Mouse (Mus musculus) embryonic stem cell, embryonic (primary cell): ENCODE data around the gene Fgfr2.

Experiments
- CTCF ChIA-PET, 4 experiments: fragments of 300-600 bp in 2 of 4; fragments of 350-600 bp in 2 of 4; sonication (Branson Sonifier 250); formaldehyde crosslinking; loops; one replicate each; lab custom pipeline; 2022; ENCODE audit warnings: inconsistent platforms in 2 of 4; lab: Charles Lee
- POLR2A ChIA-PET, 4 experiments: fragments of 300-600 bp in 2 of 4; fragments of 350-600 bp in 2 of 4; sonication (Branson Sonifier 250); formaldehyde crosslinking; loops; one replicate each; lab custom pipeline; 2022; ENCODE audit warnings: antibody characterized with exemption in 4 of 4, inconsistent platforms in 1 of 4; lab: Charles Lee

Fgfr2 gene

DNA sequence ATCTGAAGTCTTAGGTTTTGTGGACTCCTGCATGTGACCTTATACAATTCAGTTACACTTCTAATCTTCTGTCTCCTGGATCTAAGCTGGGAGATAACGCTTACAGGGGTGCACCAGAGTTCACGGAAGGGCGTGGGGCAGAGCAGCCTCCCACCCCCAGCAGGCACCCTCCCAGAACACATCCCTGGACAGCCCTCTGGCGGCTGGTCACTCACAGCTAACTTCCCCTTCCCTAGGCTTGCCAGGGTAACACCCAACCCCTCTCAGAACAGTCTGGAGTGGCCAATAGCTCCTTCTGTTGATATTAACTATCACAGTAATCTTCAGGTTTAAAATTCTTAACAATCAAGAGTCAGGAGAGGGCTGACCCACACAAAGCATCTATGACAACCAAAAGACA is 75.9 kb downstream of the Fgfr2 start:
- POLR2A ChIA-PET: interaction anchor here in 2 of 4 experiments (0.5 to 5.2 kb wide), 11 partner anchors 10 to 72 kb away, joined by 3 to 23 read pairs (median 5); no protein-coding TSS in a partner anchor

DNA sequence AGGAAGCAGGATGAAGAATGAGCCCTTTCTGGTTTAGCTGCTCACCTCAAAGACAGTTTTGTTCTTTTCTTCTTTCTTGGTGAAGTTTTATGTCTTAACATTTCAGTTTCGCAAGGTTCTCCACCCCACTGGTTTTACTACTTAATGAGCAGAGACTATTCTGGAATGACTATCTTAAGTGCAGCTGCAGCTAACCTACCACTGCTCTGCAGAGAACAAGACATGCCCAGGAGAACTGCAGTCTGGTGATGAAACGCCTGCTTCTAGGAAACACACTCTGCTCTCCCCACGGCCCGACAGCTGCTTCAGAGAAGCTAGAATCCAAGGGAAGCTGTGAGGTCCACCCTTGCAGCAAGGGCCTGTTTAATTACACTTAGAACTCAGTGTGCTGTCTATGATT is 78.4 kb downstream of the Fgfr2 start:
- ChIA-PET POLR2A (interaction anchor here in 2 of 4 experiments (0.5 to 5.2 kb wide), 11 partner anchors 8 to 79 kb away, joined by 3 to 23 read pairs (median 4); partner anchors contain the start of gene Ctbp2 (in 1 of the 2)), CTCF (interaction anchor here in 2 of 4 experiments (1.0 to 1.9 kb wide), 3 partner anchors 9 to 18 kb away, joined by 3 to 10 read pairs (median 4); no protein-coding TSS in a partner anchor)

More for the DNA sequence above, 75.9 kb downstream of the Fgfr2 start:
- CTCF ChIA-PET: interaction anchor here in 1 of 4 experiments (1.0 kb wide), 1 partner anchor 15 kb away, joined by 3 read pairs; no protein-coding TSS in a partner anchor

GRCm38 (mm10) chr7:133041784-133042183 is 81.4 kb downstream of the Fgfr2 start:
- POLR2A ChIA-PET: interaction anchor here in 2 of 4 experiments (0.8 to 1.6 kb wide), 8 partner anchors 9 to 71 kb away, joined by 3 to 6 read pairs (median 4); no protein-coding TSS in a partner anchor
- CTCF ChIA-PET: interaction anchor here in 3 of 4 experiments (0.8 to 1.7 kb wide), 5 partner anchors 9 to 73 kb away, joined by 3 to 5 read pairs (median 3); no protein-coding TSS in a partner anchor

GRCm38 (mm10) chr7:133040688-133041345 is 82.3 kb downstream of the Fgfr2 start:
- ChIA-PET CTCF (interaction anchor here in 3 of 4 experiments (0.6 to 1.7 kb wide), 12 partner anchors 8 to 497 kb away, joined by 3 to 6 read pairs (median 3); no protein-coding TSS in a partner anchor), POLR2A (interaction anchor here (0.6 to 1.5 kb wide), 22 partner anchors 8 to 1082 kb away, joined by 3 to 7 read pairs (median 3); partner anchors contain the start of gene Edrf1 (in 1 of the 4))

- CTCF ChIA-PET: no interaction called here
- POLR2A ChIA-PET: interaction anchor here in 2 of 4 experiments (0.6 to 1.5 kb wide), 6 partner anchors 14 to 86 kb away, joined by 3 to 6 read pairs (median 3); partner anchors contain the start of gene Fgfr2 (in 1 of the 2)
Measured at GRCm38 (mm10) chr7:133039556-133040255, 83.4 kb downstream of the Fgfr2 start.

DNA sequence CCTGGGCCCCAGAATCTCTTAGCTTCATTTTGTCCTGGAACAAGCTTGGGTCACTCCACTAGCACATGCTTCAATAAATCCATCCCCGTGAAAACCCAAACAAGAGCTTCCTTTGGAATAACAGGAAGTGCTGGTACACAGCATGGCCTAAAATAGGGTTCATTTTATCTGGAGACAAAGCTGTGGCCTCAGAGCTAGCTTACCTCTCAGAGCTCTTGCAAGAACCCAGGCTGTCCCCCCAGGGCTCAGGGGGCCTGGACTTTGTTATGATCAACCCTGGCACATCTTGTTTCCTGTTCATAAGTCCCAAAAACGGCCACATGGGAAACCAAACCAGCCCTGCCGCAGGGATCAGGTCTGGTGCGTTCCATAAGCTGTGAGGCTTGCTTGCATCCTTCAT is 85.5 kb downstream of the Fgfr2 start:
- CTCF ChIA-PET: interaction anchor here in 2 of 4 experiments (0.5 kb wide), 2 partner anchors 8 to 99 kb away, joined by 3 to 4 read pairs; no protein-coding TSS in a partner anchor
- POLR2A ChIA-PET: interaction anchor here in 2 of 4 experiments (0.9 to 4.1 kb wide), 12 partner anchors 8 to 61 kb away, joined by 3 to 28 read pairs (median 4); no protein-coding TSS in a partner anchor

DNA sequence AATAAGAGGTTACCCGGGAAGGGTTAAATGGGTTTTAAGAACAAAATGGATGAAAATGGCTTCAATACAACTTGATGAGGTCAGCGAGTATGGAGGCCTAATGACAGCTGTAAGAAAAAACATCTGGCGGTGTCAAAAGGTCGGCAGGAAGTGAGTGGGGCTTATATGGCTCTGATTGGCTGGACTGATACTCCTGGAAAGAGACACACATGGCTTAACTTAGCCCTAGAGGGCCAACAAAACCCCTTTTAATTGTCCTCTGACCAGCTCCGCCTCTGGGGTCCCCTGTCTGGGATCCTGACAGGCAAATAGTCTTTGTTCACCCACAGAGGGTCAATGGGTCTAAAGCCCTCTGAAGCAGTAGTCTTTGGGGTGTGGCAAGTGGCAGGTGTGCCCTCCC is 85.9 kb downstream of the Fgfr2 start:
- CTCF ChIA-PET: interaction anchor here in 1 of 4 experiments (0.5 kb wide), 1 partner anchor 7 kb away, joined by 4 read pairs; no protein-coding TSS in a partner anchor
- POLR2A ChIA-PET: interaction anchor here in 2 of 4 experiments (0.9 to 4.1 kb wide), 12 partner anchors 8 to 61 kb away, joined by 3 to 28 read pairs (median 5); no protein-coding TSS in a partner anchor

- CTCF ChIA-PET: interaction anchor here in 2 of 4 experiments (0.6 to 1.3 kb wide), 3 partner anchors 19 to 98 kb away, joined by 3 read pairs; no protein-coding TSS in a partner anchor
- POLR2A ChIA-PET: interaction anchor here in 2 of 4 experiments (0.7 to 4.1 kb wide), 21 partner anchors 9 to 601 kb away, joined by 3 to 28 read pairs (median 3); partner anchors contain the start of genes Edrf1 (in 1 of the 2) and Fgfr2 (in 1 of the 2)
Measured at GRCm38 (mm10) chr7:133035901-133036300, 87.2 kb downstream of the Fgfr2 start.

GRCm38 (mm10) chr7:133032589-133033203 is 90.5 kb downstream of the Fgfr2 start:
- CTCF ChIA-PET: interaction anchor here (0.5 to 1.7 kb wide), 18 partner anchors 8 to 446 kb away, joined by 3 to 9 read pairs (median 3); no protein-coding TSS in a partner anchor
- POLR2A ChIA-PET: interaction anchor here in 2 of 4 experiments (0.6 to 1.8 kb wide), 5 partner anchors 9 to 278 kb away, joined by 3 to 5 read pairs (median 4); no protein-coding TSS in a partner anchor

- ChIA-PET POLR2A (interaction anchor here in 3 of 4 experiments (0.5 to 2.0 kb wide), 20 partner anchors 8 to 91 kb away, joined by 3 to 19 read pairs (median 4); no protein-coding TSS in a partner anchor), CTCF (interaction anchor here in 2 of 4 experiments (0.7 to 1.4 kb wide), 3 partner anchors 8 to 33 kb away, joined by 3 to 4 read pairs (median 4); no protein-coding TSS in a partner anchor)
Measured at GRCm38 (mm10) chr7:133029496-133030047, 93.6 kb downstream of the Fgfr2 start.

DNA sequence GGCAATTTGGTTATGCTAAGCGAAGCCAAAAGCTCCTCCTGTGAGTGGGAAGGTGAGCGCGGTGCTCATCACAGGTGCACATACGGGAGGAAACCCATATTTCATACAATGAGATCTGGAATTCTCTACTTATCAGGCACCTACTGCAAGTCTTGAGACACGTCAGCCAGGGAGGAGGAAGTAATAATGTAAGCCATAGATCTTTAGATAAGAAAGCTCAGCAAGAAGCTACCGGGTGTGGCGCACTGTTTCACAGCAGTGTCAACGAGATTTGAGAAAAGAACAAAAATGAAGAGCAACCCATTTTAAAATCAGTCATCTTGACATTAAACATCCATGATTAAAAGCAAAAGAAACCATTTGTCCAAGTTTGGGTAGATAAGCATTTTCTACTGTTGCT is 94.1 kb downstream of the Fgfr2 start:
- ChIA-PET POLR2A (interaction anchor here in 3 of 4 experiments (0.6 to 2.0 kb wide), 19 partner anchors 9 to 90 kb away, joined by 3 to 19 read pairs (median 4); no protein-coding TSS in a partner anchor), CTCF (interaction anchor here in 1 of 4 experiments (1.4 kb wide), 1 partner anchor 32 kb away, joined by 4 read pairs; no protein-coding TSS in a partner anchor)

DNA sequence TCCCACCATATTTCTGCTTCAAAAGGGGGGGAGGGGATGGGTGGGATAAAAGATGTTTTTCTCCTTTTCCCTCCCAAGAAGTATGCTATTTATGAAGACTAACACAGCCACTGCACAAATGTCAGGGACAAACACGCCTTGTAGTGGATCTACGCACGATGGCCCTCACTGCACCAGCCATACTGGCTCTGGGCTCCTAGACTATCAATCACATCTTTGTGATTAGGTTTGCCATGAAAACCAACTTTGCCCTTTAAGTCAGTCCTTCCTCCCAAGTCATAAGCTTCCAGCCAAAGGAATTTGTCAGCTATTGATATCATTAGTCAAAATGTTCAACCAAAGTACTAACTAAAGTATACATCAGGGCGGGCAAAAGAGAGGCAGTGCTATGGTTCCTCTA is 95.2 kb downstream of the Fgfr2 start:
- POLR2A ChIA-PET: interaction anchor here in 2 of 4 experiments (0.5 to 4.0 kb wide), 12 partner anchors 8 to 91 kb away, joined by 3 to 28 read pairs (median 4); no protein-coding TSS in a partner anchor
- CTCF ChIA-PET: interaction anchor here in 1 of 4 experiments (0.9 kb wide), 1 partner anchor 24 kb away, joined by 3 read pairs; no protein-coding TSS in a partner anchor

- CTCF ChIA-PET: interaction anchor here in 3 of 4 experiments (0.6 to 1.3 kb wide), 5 partner anchors 10 to 552 kb away, joined by 3 to 7 read pairs (median 3); no protein-coding TSS in a partner anchor
Measured at GRCm38 (mm10) chr7:133024694-133025093, 98.5 kb downstream of the Fgfr2 start.

DNA sequence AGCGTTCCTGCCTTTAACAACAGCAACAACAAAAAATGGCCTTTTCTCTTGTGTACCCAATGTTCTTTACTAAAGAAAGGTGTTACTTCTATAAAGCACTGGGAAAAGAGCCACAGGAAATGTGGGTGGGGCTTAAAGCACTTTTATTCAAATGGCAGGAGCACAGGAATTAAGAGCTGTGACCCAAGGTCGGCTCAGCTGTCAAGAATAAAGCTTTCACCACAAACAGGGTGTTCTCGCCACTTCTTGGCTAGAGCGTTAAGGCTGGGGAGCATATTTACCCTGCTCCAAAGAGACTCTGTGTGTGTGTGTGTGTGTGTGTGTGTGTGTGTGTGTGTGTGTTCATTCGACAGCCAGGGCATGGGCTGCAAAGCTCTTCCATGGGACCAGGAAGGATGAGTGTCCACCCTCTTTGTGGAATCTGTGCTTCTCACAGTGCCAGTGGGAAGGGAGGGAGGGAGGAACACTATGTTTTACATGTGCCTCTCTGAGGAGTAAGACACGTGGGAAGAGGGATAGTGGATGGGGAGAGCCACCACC is 103.6 kb downstream of the Fgfr2 start:
- POLR2A ChIA-PET: interaction anchor here in 3 of 4 experiments (0.5 to 8.3 kb wide), 18 partner anchors 9 to 100 kb away, joined by 3 to 49 read pairs (median 4); no protein-coding TSS in a partner anchor
- CTCF ChIA-PET: interaction anchor here in 3 of 4 experiments (0.6 to 1.6 kb wide), 4 partner anchors 11 to 23 kb away, joined by 3 to 7 read pairs (median 4); no protein-coding TSS in a partner anchor

More at GRCm38 (mm10) chr7:133024694-133025093, 98.5 kb downstream of the Fgfr2 start:
- POLR2A ChIA-PET: interaction anchor here in 2 of 4 experiments (0.6 to 8.3 kb wide), 13 partner anchors 10 to 361 kb away, joined by 3 to 49 read pairs (median 4); no protein-coding TSS in a partner anchor

DNA sequence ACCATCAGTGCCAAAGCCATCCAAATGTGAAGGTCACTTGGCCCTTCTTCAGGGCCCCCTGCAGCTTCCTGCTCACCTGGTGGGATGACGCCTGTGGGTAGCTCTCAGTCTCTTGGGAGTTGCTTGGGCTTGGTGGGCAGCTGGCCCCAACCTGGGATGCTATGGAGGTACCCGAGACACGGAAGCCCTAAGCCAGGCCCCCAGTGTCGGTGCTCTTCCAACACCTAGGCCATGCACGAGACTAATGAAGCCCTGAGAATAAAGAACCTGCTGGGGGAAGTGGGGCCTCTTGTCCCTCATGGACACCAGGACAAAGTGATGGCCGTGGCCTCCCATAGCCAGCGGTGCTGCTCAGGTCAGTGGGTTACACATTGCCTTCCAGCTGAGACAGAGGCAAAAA is 104.2 kb downstream of the Fgfr2 start:
- ChIA-PET CTCF (interaction anchor here in 3 of 4 experiments (0.5 to 1.6 kb wide), 6 partner anchors 12 to 105 kb away, joined by 3 to 7 read pairs (median 4); partner anchors contain the start of gene Ctbp2 (in 1 of the 3)), POLR2A (interaction anchor here in 3 of 4 experiments (0.6 to 8.3 kb wide), 11 partner anchors 10 to 86 kb away, joined by 3 to 49 read pairs (median 4); no protein-coding TSS in a partner anchor)
